Mouse (Mus musculus): ENCODE data around the gene Methig1. TPM values are rescaled to one million over a fixed set of nuclear protein-coding genes. Genes with fewer than 3 reads are reported as not detected.

Gene Methig1
- polyA plus RNA-seq, 1 experiment, result not detected

- DNase-seq, result no peak
- Histone ChIP-seq H3K4me3 (ENCODE audit: control insufficient read depth, insufficient read depth, low read length) (no peak overlapping the region), H3K36me3 (ENCODE audit: control insufficient read depth, insufficient read depth, low read length) (peaks cover 27% of the 10 kb centered on the region), H3K27ac (ENCODE audit: control insufficient read depth, insufficient read depth, low read length) (no peak overlapping the region), H3K27me3 (ENCODE audit: control insufficient read depth, insufficient read depth, low read length) (no peaks in the 10 kb centered on the region), H3K4me1 (replicated peaks; ENCODE audit: control insufficient read depth, insufficient read depth, low read length) (no peaks in the 10 kb centered on the region)
- TF ChIP-seq CTCF (IDR thresholded peaks at IDR 0.05; ENCODE audit: borderline replicate concordance, control insufficient read depth, extremely low read depth, insufficient read depth, low read length, poor library complexity) (no peak), POLR2A (IDR thresholded peaks at IDR 0.05; ENCODE audit: control insufficient read depth, extremely low read depth, insufficient read depth, low read length, poor library complexity) (no peak)
- 97% methylated on average over 3 of the region's 3 CpGs for WGBS
Observed at GRCm38 (mm10) chr15:100395561-100395960, 42.6 kb downstream of the Methig1 start.

DNA sequence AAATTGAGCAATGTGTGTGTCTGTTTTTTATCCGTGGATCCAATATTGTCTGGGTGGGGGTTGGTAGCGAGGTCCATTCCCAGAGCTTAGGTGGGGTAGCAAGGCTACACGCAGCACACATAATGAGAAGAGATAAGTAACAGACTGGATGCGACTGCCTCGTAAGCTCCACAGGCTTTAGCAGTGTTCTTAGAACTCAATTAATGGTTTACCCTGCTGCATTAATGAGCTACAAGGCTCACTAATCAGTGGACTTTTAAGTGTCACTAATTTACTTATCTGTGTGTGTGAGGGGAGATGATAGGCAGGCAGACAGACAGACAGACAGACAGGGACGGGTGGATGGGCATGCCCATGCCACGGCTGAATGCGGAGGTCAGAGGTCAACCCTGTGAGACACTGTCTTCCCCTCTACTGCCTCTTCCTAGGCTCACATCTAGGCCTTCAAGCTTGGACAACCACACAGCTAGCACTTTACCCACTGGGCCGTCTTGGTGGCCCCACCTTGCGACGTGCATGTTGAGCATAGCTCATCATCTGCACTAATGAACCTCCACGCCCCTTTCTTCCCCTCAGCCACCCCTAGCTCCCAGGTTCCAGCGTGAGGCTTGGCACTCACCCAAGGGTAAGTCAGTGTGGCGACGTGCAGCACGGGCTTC lies 47.8 kb downstream of the Methig1 start:
- no peak for DNase-seq

GRCm38 (mm10) chr15:100401811-100402210 lies 48.9 kb downstream of the Methig1 start:
- 98% methylated on average over 4 of the region's 4 CpGs for WGBS
- Histone ChIP-seq H3K4me3 (ENCODE audit: control insufficient read depth, insufficient read depth, low read length) (no peak overlapping the region), H3K27me3 (ENCODE audit: control insufficient read depth, insufficient read depth, low read length) (no peaks in the 10 kb centered on the region), H3K27ac (ENCODE audit: control insufficient read depth, insufficient read depth, low read length) (no peak overlapping the region), H3K36me3 (ENCODE audit: control insufficient read depth, insufficient read depth, low read length) (peaks cover 25% of the 10 kb centered on the region), H3K4me1 (replicated peaks; ENCODE audit: control insufficient read depth, insufficient read depth, low read length) (peaks cover 18% of the 10 kb centered on the region)
- no peak for TF ChIP-seq CTCF (IDR thresholded peaks at IDR 0.05; ENCODE audit: borderline replicate concordance, control insufficient read depth, extremely low read depth, insufficient read depth, low read length, poor library complexity)
- no peak for TF ChIP-seq POLR2A (IDR thresholded peaks at IDR 0.05; ENCODE audit: control insufficient read depth, extremely low read depth, insufficient read depth, low read length, poor library complexity)
- no peak for DNase-seq

More for the DNA sequence above, 47.8 kb downstream of the Methig1 start:
- Histone ChIP-seq H3K4me1 (replicated peaks; ENCODE audit: control insufficient read depth, insufficient read depth, low read length) (peaks cover 12% of the 10 kb centered on the region), H3K27me3 (ENCODE audit: control insufficient read depth, insufficient read depth, low read length) (no peaks in the 10 kb centered on the region), H3K4me3 (ENCODE audit: control insufficient read depth, insufficient read depth, low read length) (no peak overlapping the region), H3K36me3 (ENCODE audit: control insufficient read depth, insufficient read depth, low read length) (peaks cover 27% of the 10 kb centered on the region), H3K27ac (ENCODE audit: control insufficient read depth, insufficient read depth, low read length) (no peak overlapping the region)
- no peak for TF ChIP-seq POLR2A (IDR thresholded peaks at IDR 0.05; ENCODE audit: control insufficient read depth, extremely low read depth, insufficient read depth, low read length, poor library complexity)
- no peak for TF ChIP-seq CTCF (IDR thresholded peaks at IDR 0.05; ENCODE audit: borderline replicate concordance, control insufficient read depth, extremely low read depth, insufficient read depth, low read length, poor library complexity)
- WGBS, result 95% methylated on average over 16 of the region's 16 CpGs

DNA sequence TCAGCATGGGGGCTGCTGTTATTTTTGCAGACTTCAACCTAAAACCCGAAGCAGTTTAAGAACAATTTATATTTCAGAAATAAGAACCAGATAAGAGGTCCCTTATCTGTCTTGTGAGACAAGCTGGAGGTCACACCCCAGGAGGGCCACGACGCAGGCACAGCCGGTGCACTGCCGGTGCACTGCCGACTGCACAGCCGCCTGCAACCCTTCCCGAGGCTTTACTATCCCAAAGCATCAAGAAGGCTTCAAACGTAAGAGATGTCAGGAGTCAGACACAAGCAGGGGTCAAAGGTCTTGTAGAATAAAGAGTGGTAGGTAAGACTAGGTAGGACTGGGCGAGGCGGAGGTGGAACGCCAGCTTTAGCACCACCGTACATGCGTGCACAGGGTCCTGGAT lies 49.4 kb downstream of the Methig1 start:
- TF ChIP-seq POLR2A (IDR thresholded peaks at IDR 0.05; ENCODE audit: control insufficient read depth, extremely low read depth, insufficient read depth, low read length, poor library complexity) (no peak), CTCF (IDR thresholded peaks at IDR 0.05; ENCODE audit: borderline replicate concordance, control insufficient read depth, extremely low read depth, insufficient read depth, low read length, poor library complexity) (no peak)
- Histone ChIP-seq H3K4me3 (ENCODE audit: control insufficient read depth, insufficient read depth, low read length) (no peak overlapping the region), H3K27me3 (ENCODE audit: control insufficient read depth, insufficient read depth, low read length) (no peaks in the 10 kb centered on the region), H3K36me3 (ENCODE audit: control insufficient read depth, insufficient read depth, low read length) (peaks cover 22% of the 10 kb centered on the region), H3K4me1 (replicated peaks; ENCODE audit: control insufficient read depth, insufficient read depth, low read length) (peaks cover 18% of the 10 kb centered on the region), H3K27ac (ENCODE audit: control insufficient read depth, insufficient read depth, low read length) (no peak overlapping the region)
- no peak for DNase-seq
- WGBS, result 97% methylated on average over 14 of the region's 14 CpGs

- WGBS, result 90% methylated on average over 4 of the region's 4 CpGs
Observed at GRCm38 (mm10) chr15:100402798-100403197, 49.8 kb downstream of the Methig1 start.

GRCm38 (mm10) chr15:100403318-100404000 lies 50.5 kb downstream of the Methig1 start:
- WGBS, result 96% methylated on average over 16 of the region's 16 CpGs
- H3K27ac ChIP-seq (ENCODE audit: control insufficient read depth, insufficient read depth, low read length), result no peak overlapping the region
- H3K4me1 ChIP-seq (replicated peaks; ENCODE audit: control insufficient read depth, insufficient read depth, low read length), result peaks cover 18% of the 10 kb centered on the region
- H3K36me3 ChIP-seq (ENCODE audit: control insufficient read depth, insufficient read depth, low read length), result peaks cover 22% of the 10 kb centered on the region
- no peak overlapping the region for H3K4me3 ChIP-seq (ENCODE audit: control insufficient read depth, insufficient read depth, low read length)
- no peak for DNase-seq
- H3K27me3 ChIP-seq (ENCODE audit: control insufficient read depth, insufficient read depth, low read length), result no peaks in the 10 kb centered on the region
- TF ChIP-seq CTCF (IDR thresholded peaks at IDR 0.05; ENCODE audit: borderline replicate concordance, control insufficient read depth, extremely low read depth, insufficient read depth, low read length, poor library complexity), result no peak
- no peak for TF ChIP-seq POLR2A (IDR thresholded peaks at IDR 0.05; ENCODE audit: control insufficient read depth, extremely low read depth, insufficient read depth, low read length, poor library complexity)

More at GRCm38 (mm10) chr15:100402798-100403197, 49.8 kb downstream of the Methig1 start:
- Histone ChIP-seq H3K27me3 (ENCODE audit: control insufficient read depth, insufficient read depth, low read length) (no peaks in the 10 kb centered on the region), H3K36me3 (ENCODE audit: control insufficient read depth, insufficient read depth, low read length) (peaks cover 22% of the 10 kb centered on the region), H3K4me3 (ENCODE audit: control insufficient read depth, insufficient read depth, low read length) (no peak overlapping the region), H3K27ac (ENCODE audit: control insufficient read depth, insufficient read depth, low read length) (no peak overlapping the region), H3K4me1 (replicated peaks; ENCODE audit: control insufficient read depth, insufficient read depth, low read length) (peaks cover 18% of the 10 kb centered on the region)
- TF ChIP-seq CTCF (IDR thresholded peaks at IDR 0.05; ENCODE audit: borderline replicate concordance, control insufficient read depth, extremely low read depth, insufficient read depth, low read length, poor library complexity) (no peak), POLR2A (IDR thresholded peaks at IDR 0.05; ENCODE audit: control insufficient read depth, extremely low read depth, insufficient read depth, low read length, poor library complexity) (no peak)
- DNase-seq, result no peak

Measured in thymus, adult 2 months (tissue).